Mouse (Mus musculus): ENCODE measurements around the gene Ndufv1. TPM values are rescaled to one million over a fixed set of nuclear protein-coding genes. Genes with fewer than 3 reads are reported as not detected.
"Not testable (repeated sequence)": the region's sequence is repeated elsewhere in the genome, so short reads cannot be mapped to it uniquely, and the experiment has no call there.

Ndufv1 gene
- polyA plus RNA-seq, 1 experiment from 2014 or later = 213 TPM

- 11% methylated on average over 16 of the region's 16 CpGs for WGBS
Measured at GRCm38 (mm10) chr19:4045966-4046865, 33.6 kb upstream of the Ndufv1 start, which contains the start of gene Gstp2. TSS of gene Gstp2 (minus strand) at chr19:4046023.

GRCm38 (mm10) chr19:4044109-4044508 lies 31.5 kb upstream of the Ndufv1 start:
- ATAC-seq (ENCODE audit: low FRiP score, low TSS enrichment); H3K27me3 ChIP-seq (ENCODE audit: control insufficient read depth, insufficient read depth, low read length); H3K4me3 ChIP-seq (ENCODE audit: low read depth, low read length); H3K27ac ChIP-seq (replicated peaks); H3K9ac ChIP-seq (ENCODE audit: low read length); H3K4me1 ChIP-seq (replicated peaks; ENCODE audit: control insufficient read depth, insufficient read depth); DNase-seq (ENCODE audit: low spot score); H3K36me3 ChIP-seq (ENCODE audit: control insufficient read depth, insufficient read depth, low read length); H3K9me3 ChIP-seq (ENCODE audit: control insufficient read depth, low read length); H3K4me2 ChIP-seq (replicated peaks; ENCODE audit: low read depth): not testable (repeated sequence)
- 82% methylated on average over 5 of the region's 5 CpGs for WGBS

More at GRCm38 (mm10) chr19:4045966-4046865, 33.6 kb upstream of the Ndufv1 start, which contains the start of gene Gstp2:
- peak; percentile 96 for TF ChIP-seq EP300 (optimal IDR thresholded peaks at IDR 0.05)
- TF ChIP-seq CTCF (IDR thresholded peaks at IDR 0.05; ENCODE audit: low read depth) = peak; percentile 78
- Histone ChIP-seq H3K4me2 (replicated peaks; ENCODE audit: low read depth) (peak within 1 kb of the TSS; percentile 37), H3K4me1 (replicated peaks; ENCODE audit: control insufficient read depth, insufficient read depth) (no peaks in the 10 kb centered on the region), H3K27me3 (ENCODE audit: control insufficient read depth, insufficient read depth, low read length) (no peaks in the 10 kb centered on the region), H3K27ac (replicated peaks) (peak within 1 kb of the TSS; percentile 93), H3K4me3 (ENCODE audit: low read depth, low read length) (no peak within 1 kb of the TSS), H3K36me3 (ENCODE audit: control insufficient read depth, insufficient read depth, low read length) (no peaks in the 10 kb centered on the region), H3K9ac (ENCODE audit: low read length) (no peak within 1 kb of the TSS), H3K9me3 (ENCODE audit: control insufficient read depth, low read length) (no peaks in the 10 kb centered on the region)
- ATAC-seq (ENCODE audit: low FRiP score, low TSS enrichment) = peak; percentile 90
- DNase-seq (ENCODE audit: low spot score) = peak; percentile 92

DNA sequence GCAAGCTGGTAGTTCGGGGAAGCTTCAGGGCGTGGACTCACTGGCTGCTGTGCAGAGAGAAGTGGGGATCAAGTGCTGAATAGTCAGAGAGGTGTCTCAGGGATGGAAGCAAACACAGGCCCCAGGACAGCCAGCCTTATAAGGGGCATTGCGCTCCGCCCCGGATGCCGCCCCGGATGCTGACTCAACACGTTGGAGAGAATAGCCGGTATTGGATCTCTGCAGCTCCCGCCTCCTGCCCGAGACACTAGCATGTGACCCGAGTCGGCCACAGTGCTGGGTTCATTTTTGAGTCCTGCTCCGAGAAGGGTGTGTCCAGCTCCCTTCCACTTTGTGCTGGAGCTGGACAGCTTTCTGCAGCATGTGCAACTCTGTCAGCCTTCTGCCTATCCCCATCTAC lies 29.5 kb upstream of the Ndufv1 start:
- ATAC-seq (ENCODE audit: low FRiP score, low TSS enrichment) = peak; percentile 66
- no peaks in the 10 kb centered on the region for H3K36me3 ChIP-seq (ENCODE audit: control insufficient read depth, insufficient read depth, low read length)
- no peaks in the 10 kb centered on the region for H3K4me1 ChIP-seq (replicated peaks; ENCODE audit: control insufficient read depth, insufficient read depth)
- no peak overlapping the region for H3K4me3 ChIP-seq (ENCODE audit: low read depth, low read length)
- H3K9me3 ChIP-seq (ENCODE audit: control insufficient read depth, low read length) = no peaks in the 10 kb centered on the region
- 46% methylated on average over 14 of the region's 14 CpGs for WGBS
- 0 out of 2 replicates have a peak overlapping the region, but pooled peaks have one; percentile 24 for H3K27ac ChIP-seq (replicated peaks)
- 0 out of 2 replicates have a peak overlapping the region, but pooled peaks have one; percentile 14 for H3K4me2 ChIP-seq (replicated peaks; ENCODE audit: low read depth)
- peak; percentile 85 for DNase-seq (ENCODE audit: low spot score)
- H3K27me3 ChIP-seq (ENCODE audit: control insufficient read depth, insufficient read depth, low read length) = no peaks in the 10 kb centered on the region
- TF ChIP-seq CTCF (IDR thresholded peaks at IDR 0.05; ENCODE audit: low read depth) = no peak
- TF ChIP-seq EP300 (optimal IDR thresholded peaks at IDR 0.05) = no peak
- no peak overlapping the region for H3K9ac ChIP-seq (ENCODE audit: low read length)

DNA sequence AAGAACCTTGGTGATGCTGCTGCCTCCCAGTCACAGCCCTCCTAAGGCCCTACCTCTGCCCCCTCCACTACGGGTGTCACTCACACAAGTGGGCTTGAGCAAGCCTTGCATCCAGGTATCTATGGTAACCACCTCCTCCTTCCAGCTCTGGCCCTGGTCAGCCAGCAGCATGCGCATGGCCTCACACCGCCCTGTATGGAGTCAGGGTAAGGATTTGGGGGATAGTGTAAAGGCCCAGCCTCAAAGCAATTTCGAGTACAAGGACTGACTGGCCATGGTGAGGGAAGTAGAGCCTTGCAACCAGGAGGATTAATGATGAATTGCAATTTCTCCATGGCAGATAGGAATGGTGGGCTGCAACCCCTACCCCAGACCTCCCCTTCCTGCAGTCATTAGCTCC lies 28.9 kb upstream of the Ndufv1 start:
- ATAC-seq (ENCODE audit: low FRiP score, low TSS enrichment); H3K36me3 ChIP-seq (ENCODE audit: control insufficient read depth, insufficient read depth, low read length); H3K4me1 ChIP-seq (replicated peaks; ENCODE audit: control insufficient read depth, insufficient read depth); H3K4me2 ChIP-seq (replicated peaks; ENCODE audit: low read depth); H3K27me3 ChIP-seq (ENCODE audit: control insufficient read depth, insufficient read depth, low read length); H3K9ac ChIP-seq (ENCODE audit: low read length); H3K4me3 ChIP-seq (ENCODE audit: low read depth, low read length); H3K27ac ChIP-seq (replicated peaks); H3K9me3 ChIP-seq (ENCODE audit: control insufficient read depth, low read length); DNase-seq (ENCODE audit: low spot score): not testable (repeated sequence)
- WGBS = 88% methylated on average over 3 of the region's 4 CpGs

DNA sequence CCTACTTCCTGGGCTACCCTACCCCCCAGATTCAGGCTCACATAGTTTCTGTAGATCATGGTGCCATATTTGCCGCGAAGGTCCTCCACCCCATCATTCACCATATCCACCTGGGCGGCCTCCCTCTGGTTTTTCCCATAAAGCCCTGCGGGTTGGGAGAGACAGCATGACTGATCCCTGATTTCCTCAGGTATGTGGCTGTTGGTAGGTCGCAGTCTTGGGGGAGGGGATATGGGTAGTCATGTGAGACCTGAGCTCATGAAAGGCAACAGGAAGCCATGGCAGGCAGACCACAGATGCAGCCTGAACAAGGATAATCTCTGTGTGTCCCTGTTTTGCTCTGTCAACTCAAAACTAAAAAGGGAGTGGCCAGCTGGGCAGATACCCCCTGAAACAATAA lies 28.3 kb upstream of the Ndufv1 start:
- 87% methylated on average over 5 of the region's 5 CpGs for WGBS
- H3K9ac ChIP-seq (ENCODE audit: low read length); H3K4me3 ChIP-seq (ENCODE audit: low read depth, low read length); H3K9me3 ChIP-seq (ENCODE audit: control insufficient read depth, low read length); H3K27me3 ChIP-seq (ENCODE audit: control insufficient read depth, insufficient read depth, low read length); H3K4me2 ChIP-seq (replicated peaks; ENCODE audit: low read depth); H3K36me3 ChIP-seq (ENCODE audit: control insufficient read depth, insufficient read depth, low read length); ATAC-seq (ENCODE audit: low FRiP score, low TSS enrichment); H3K4me1 ChIP-seq (replicated peaks; ENCODE audit: control insufficient read depth, insufficient read depth); H3K27ac ChIP-seq (replicated peaks); DNase-seq (ENCODE audit: low spot score): not testable (repeated sequence)

- Histone ChIP-seq H3K4me2 (replicated peaks; ENCODE audit: low read depth) (peak within 1 kb of the TSS; percentile 74), H3K9ac (ENCODE audit: low read length) (peak within 1 kb of the TSS; percentile 80), H3K36me3 (ENCODE audit: control insufficient read depth, insufficient read depth, low read length) (no peaks in the 10 kb centered on the region), H3K4me3 (ENCODE audit: low read depth, low read length) (peak within 1 kb of the TSS; percentile 64), H3K4me1 (replicated peaks; ENCODE audit: control insufficient read depth, insufficient read depth) (no peaks in the 10 kb centered on the region), H3K9me3 (ENCODE audit: control insufficient read depth, low read length) (no peaks in the 10 kb centered on the region), H3K27ac (replicated peaks) (peak within 1 kb of the TSS; percentile 88), H3K27me3 (ENCODE audit: control insufficient read depth, insufficient read depth, low read length) (no peaks in the 10 kb centered on the region)
- under 1% methylated on average over 25 of the region's 26 CpGs for WGBS
- DNase-seq (ENCODE audit: low spot score) = peak; percentile 89
- peak; percentile 70 for ATAC-seq (ENCODE audit: low FRiP score, low TSS enrichment)
- TF ChIP-seq EP300 (optimal IDR thresholded peaks at IDR 0.05) (no peak), CTCF (IDR thresholded peaks at IDR 0.05; ENCODE audit: low read depth) (peak; percentile 63)
Measured at GRCm38 (mm10) chr19:4037788-4038232, 25.2 kb upstream of the Ndufv1 start, which contains the start of gene Gstp1. TSS of gene Gstp1 (minus strand) at chr19:4037985.

- ATAC-seq (ENCODE audit: low FRiP score, low TSS enrichment) = peak; percentile 13; the same call in 1 of the 2 replicates
- WGBS = 19% methylated on average over 7 of the region's 8 CpGs
Measured at GRCm38 (mm10) chr19:4037154-4037787, 24.7 kb upstream of the Ndufv1 start.

More at GRCm38 (mm10) chr19:4037154-4037787, 24.7 kb upstream of the Ndufv1 start:
- H3K27me3 ChIP-seq (ENCODE audit: control insufficient read depth, insufficient read depth, low read length); DNase-seq (ENCODE audit: low spot score); H3K4me1 ChIP-seq (replicated peaks; ENCODE audit: control insufficient read depth, insufficient read depth); H3K36me3 ChIP-seq (ENCODE audit: control insufficient read depth, insufficient read depth, low read length); H3K9me3 ChIP-seq (ENCODE audit: control insufficient read depth, low read length): not testable (repeated sequence)
- H3K4me3 ChIP-seq (ENCODE audit: low read depth, low read length) = peak overlapping the region; percentile 64
- peak overlapping the region; percentile 88 for H3K27ac ChIP-seq (replicated peaks)
- peak overlapping the region; percentile 74 for H3K4me2 ChIP-seq (replicated peaks; ENCODE audit: low read depth)
- peak overlapping the region; percentile 80 for H3K9ac ChIP-seq (ENCODE audit: low read length)
